Comparison of ENCODE assay signal across 17 mouse cellular contexts in genomic region chr10:73280438-73280837, GRCm38 (mm10).
"Had no signal": no experiment of that assay in that cellular context is flagged by ENCODE, and none has a peak within 500 bp of the region (broad histone marks: within the 10 kb centered on the region; RNA-seq: fewer than 3 reads in every experiment).

No protein-coding gene starts in this region.

- H3K36me3 ChIP-seq: limb, embryonic 15.5 days; liver, embryonic 12.5 days; neural tube, embryonic 15.5 days had no signal

- H3K27ac ChIP-seq: kidney, postnatal 0 days; limb, embryonic 15.5 days; liver, embryonic 12.5 days; neural tube, embryonic 15.5 days had no signal

- H3K4me3 ChIP-seq: limb, embryonic 15.5 days; liver, embryonic 12.5 days; myocyte; neural tube, embryonic 15.5 days had no signal

- H3K9me3 ChIP-seq: limb, embryonic 15.5 days; liver, embryonic 12.5 days; neural tube, embryonic 15.5 days had no signal

- H3K27me3 ChIP-seq: limb, embryonic 15.5 days; liver, embryonic 12.5 days; neural tube, embryonic 15.5 days had no signal

- H3K4me2 ChIP-seq: limb, embryonic 15.5 days; liver, embryonic 12.5 days; lung, embryonic 14.5 days; neural tube, embryonic 15.5 days had no signal

- H3K4me1 ChIP-seq: limb, embryonic 15.5 days; liver, embryonic 12.5 days; neural tube, embryonic 15.5 days had no signal

- ATAC-seq: liver, embryonic 12.5 days had no signal

- H3K9ac ChIP-seq: limb, embryonic 15.5 days; liver, embryonic 12.5 days; lung, embryonic 14.5 days; neural tube, embryonic 15.5 days had no signal

- DNase-seq: kidney, adult 11 months; kidney, adult 9 months; kidney, postnatal 36 days; layer of hippocampus, adult 9-11 months; layer of hippocampus, postnatal 36 days; lung, embryonic 14.5 days; lung, postnatal 10 days; lung, postnatal 4 days; right cerebral cortex, postnatal 4 days; spleen, adult 18-20 months; thymus, adult 18-20 months; thymus, postnatal 14 days had no signal
